Mouse (Mus musculus): ENCODE data around the gene Pam. TPM values are rescaled to one million over a fixed set of nuclear protein-coding genes. Genes with fewer than 3 reads are reported as not detected.

Pam gene
- polyA plus RNA-seq, 1 experiment from 2014 or later: 65.3 TPM

DNA sequence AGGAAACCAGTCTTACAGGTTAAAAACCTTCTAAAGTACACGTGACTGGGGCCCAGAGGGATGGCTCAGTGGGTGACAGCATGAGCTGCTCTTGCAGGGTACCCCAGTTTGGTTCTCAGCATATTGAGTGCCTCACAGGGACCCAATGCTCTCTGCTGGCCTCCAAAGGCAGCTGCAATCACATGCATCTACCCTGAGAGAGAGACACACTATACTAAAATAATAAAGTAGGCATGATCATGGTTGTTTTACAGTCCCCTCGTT, 178.5 kb downstream of the Pam start:
- Histone ChIP-seq H3K4me3 (ENCODE audit: low read depth, low read length) (no peak overlapping the region), H3K9me3 (ENCODE audit: control insufficient read depth, low read length) (no peaks in the 10 kb centered on the region), H3K27me3 (replicated peaks; ENCODE audit: control insufficient read depth, insufficient read depth, low read length) (0 out of 2 replicates have a peak, but pooled peaks cover 2% of the 10 kb centered on the region), H3K36me3 (ENCODE audit: control insufficient read depth, insufficient read depth, low read length) (no peaks in the 10 kb centered on the region), H3K4me1 (replicated peaks; ENCODE audit: control insufficient read depth, insufficient read depth, low read length) (peaks cover 6% of the 10 kb centered on the region), H3K27ac (ENCODE audit: low read depth) (no peak overlapping the region), H3K9ac (ENCODE audit: low read length) (no peak overlapping the region), H3K4me2 (ENCODE audit: low read length) (no peak overlapping the region)
- ATAC-seq (replicated peaks; ENCODE audit: low FRiP score, low TSS enrichment, low read depth): no peak
- no peak for DNase-seq (ENCODE audit: low spot score)
- 91% methylated on average over 2 of the region's 2 CpGs for WGBS

GRCm38 (mm10) chr1:97916218-97916970, 179.1 kb downstream of the Pam start:
- 0 out of 2 replicates have a peak, but pooled peaks cover 5% of the 10 kb centered on the region for H3K27me3 ChIP-seq (replicated peaks; ENCODE audit: control insufficient read depth, insufficient read depth, low read length)
- no peak overlapping the region for H3K4me2 ChIP-seq (ENCODE audit: low read length)
- WGBS: 69% methylated on average over 12 of the region's 12 CpGs
- H3K36me3 ChIP-seq (ENCODE audit: control insufficient read depth, insufficient read depth, low read length): no peaks in the 10 kb centered on the region
- DNase-seq (ENCODE audit: low spot score) (no peak), ATAC-seq (replicated peaks; ENCODE audit: low FRiP score, low TSS enrichment, low read depth) (no peak)
- no peak overlapping the region for H3K4me3 ChIP-seq (ENCODE audit: low read depth, low read length)
- H3K9me3 ChIP-seq (ENCODE audit: control insufficient read depth, low read length): no peaks in the 10 kb centered on the region
- no peak overlapping the region for H3K9ac ChIP-seq (ENCODE audit: low read length)
- H3K27ac ChIP-seq (ENCODE audit: low read depth): no peak overlapping the region
- H3K4me1 ChIP-seq (replicated peaks; ENCODE audit: control insufficient read depth, insufficient read depth, low read length): peaks cover 6% of the 10 kb centered on the region

- Histone ChIP-seq H3K4me1 (replicated peaks; ENCODE audit: control insufficient read depth, insufficient read depth, low read length) (peaks cover 6% of the 10 kb centered on the region), H3K27ac (ENCODE audit: low read depth) (no peak overlapping the region), H3K9ac (ENCODE audit: low read length) (no peak overlapping the region), H3K9me3 (ENCODE audit: control insufficient read depth, low read length) (no peaks in the 10 kb centered on the region), H3K4me3 (ENCODE audit: low read depth, low read length) (no peak overlapping the region), H3K36me3 (ENCODE audit: control insufficient read depth, insufficient read depth, low read length) (no peaks in the 10 kb centered on the region), H3K4me2 (ENCODE audit: low read length) (no peak overlapping the region), H3K27me3 (replicated peaks; ENCODE audit: control insufficient read depth, insufficient read depth, low read length) (0 out of 2 replicates have a peak, but pooled peaks cover 5% of the 10 kb centered on the region)
- no peak for DNase-seq (ENCODE audit: low spot score)
- WGBS: 83% methylated on average over 10 of the region's 10 CpGs
- no peak for ATAC-seq (replicated peaks; ENCODE audit: low FRiP score, low TSS enrichment, low read depth)
Observed at GRCm38 (mm10) chr1:97915726-97916125, 179.7 kb downstream of the Pam start.

GRCm38 (mm10) chr1:97910874-97911273, 184.6 kb downstream of the Pam start:
- ATAC-seq (replicated peaks; ENCODE audit: low FRiP score, low TSS enrichment, low read depth) (no peak), DNase-seq (ENCODE audit: low spot score) (no peak)
- Histone ChIP-seq H3K4me3 (ENCODE audit: low read depth, low read length) (no peak overlapping the region), H3K27me3 (replicated peaks; ENCODE audit: control insufficient read depth, insufficient read depth, low read length) (peaks cover 5% of the 10 kb centered on the region; the same call in 1 of the 2 replicates), H3K9me3 (ENCODE audit: control insufficient read depth, low read length) (no peaks in the 10 kb centered on the region), H3K4me2 (ENCODE audit: low read length) (no peak overlapping the region), H3K36me3 (ENCODE audit: control insufficient read depth, insufficient read depth, low read length) (no peaks in the 10 kb centered on the region), H3K27ac (ENCODE audit: low read depth) (no peak overlapping the region), H3K9ac (ENCODE audit: low read length) (no peak overlapping the region), H3K4me1 (replicated peaks; ENCODE audit: control insufficient read depth, insufficient read depth, low read length) (no peaks in the 10 kb centered on the region)
- WGBS: 76% methylated on average over 10 of the region's 10 CpGs

- no peak overlapping the region for H3K4me3 ChIP-seq (ENCODE audit: low read depth, low read length)
- no peak overlapping the region for H3K9ac ChIP-seq (ENCODE audit: low read length)
- no peaks in the 10 kb centered on the region for H3K4me1 ChIP-seq (replicated peaks; ENCODE audit: control insufficient read depth, insufficient read depth, low read length)
- H3K27me3 ChIP-seq (replicated peaks; ENCODE audit: control insufficient read depth, insufficient read depth, low read length): peaks cover 5% of the 10 kb centered on the region; the same call in 1 of the 2 replicates
- H3K36me3 ChIP-seq (ENCODE audit: control insufficient read depth, insufficient read depth, low read length): no peaks in the 10 kb centered on the region
- ATAC-seq (replicated peaks; ENCODE audit: low FRiP score, low TSS enrichment, low read depth) (no peak), DNase-seq (ENCODE audit: low spot score) (no peak)
- no peaks in the 10 kb centered on the region for H3K9me3 ChIP-seq (ENCODE audit: control insufficient read depth, low read length)
- H3K4me2 ChIP-seq (ENCODE audit: low read length): no peak overlapping the region
- H3K27ac ChIP-seq (ENCODE audit: low read depth): no peak overlapping the region
- 53% methylated on average over 5 of the region's 5 CpGs for WGBS
Observed at GRCm38 (mm10) chr1:97909561-97909960, 185.9 kb downstream of the Pam start.

DNA sequence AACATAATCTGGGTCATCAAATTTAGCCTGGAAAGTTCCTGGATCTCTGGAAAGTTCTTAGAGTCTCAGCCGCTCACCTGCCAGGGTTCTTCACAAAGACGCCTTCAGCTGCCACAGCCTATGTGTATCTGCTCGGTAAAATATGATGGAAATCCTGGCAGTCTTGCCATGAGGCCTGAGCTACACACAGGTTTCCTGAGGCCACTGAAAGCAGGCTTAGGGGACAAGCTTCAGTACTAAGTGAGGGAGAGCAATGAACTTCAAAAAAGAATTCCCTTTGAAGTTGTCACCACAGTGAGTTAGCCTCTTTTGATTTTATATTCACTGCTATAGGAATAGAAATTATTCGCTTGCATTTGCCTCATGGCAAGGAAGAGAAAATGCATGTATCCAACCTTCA, 186.7 kb downstream of the Pam start:
- ATAC-seq (replicated peaks; ENCODE audit: low FRiP score, low TSS enrichment, low read depth): no peak
- no peak overlapping the region for H3K4me2 ChIP-seq (ENCODE audit: low read length)

GRCm38 (mm10) chr1:97903912-97904460, 191.5 kb downstream of the Pam start:
- Histone ChIP-seq H3K9me3 (ENCODE audit: control insufficient read depth, low read length) (no peaks in the 10 kb centered on the region), H3K36me3 (ENCODE audit: control insufficient read depth, insufficient read depth, low read length) (no peaks in the 10 kb centered on the region), H3K4me1 (replicated peaks; ENCODE audit: control insufficient read depth, insufficient read depth, low read length) (no peaks in the 10 kb centered on the region), H3K4me3 (ENCODE audit: low read depth, low read length) (no peak overlapping the region), H3K27me3 (replicated peaks; ENCODE audit: control insufficient read depth, insufficient read depth, low read length) (peaks cover 5% of the 10 kb centered on the region; the same call in 1 of the 2 replicates), H3K27ac (ENCODE audit: low read depth) (no peak overlapping the region), H3K4me2 (ENCODE audit: low read length) (no peak overlapping the region), H3K9ac (ENCODE audit: low read length) (no peak overlapping the region)
- ATAC-seq (replicated peaks; ENCODE audit: low FRiP score, low TSS enrichment, low read depth) (no peak), DNase-seq (ENCODE audit: low spot score) (no peak)
- 42% methylated on average over 7 of the region's 7 CpGs for WGBS

More for the DNA sequence above, 186.7 kb downstream of the Pam start:
- H3K9me3 ChIP-seq (ENCODE audit: control insufficient read depth, low read length): no peaks in the 10 kb centered on the region
- H3K27me3 ChIP-seq (replicated peaks; ENCODE audit: control insufficient read depth, insufficient read depth, low read length): peaks cover 10% of the 10 kb centered on the region; the same call in 1 of the 2 replicates
- H3K36me3 ChIP-seq (ENCODE audit: control insufficient read depth, insufficient read depth, low read length): no peaks in the 10 kb centered on the region
- no peak overlapping the region for H3K9ac ChIP-seq (ENCODE audit: low read length)
- H3K4me1 ChIP-seq (replicated peaks; ENCODE audit: control insufficient read depth, insufficient read depth, low read length): no peaks in the 10 kb centered on the region
- H3K27ac ChIP-seq (ENCODE audit: low read depth): no peak overlapping the region
- 92% methylated on average over 4 of the region's 4 CpGs for WGBS
- H3K4me3 ChIP-seq (ENCODE audit: low read depth, low read length): no peak overlapping the region
- no peak for DNase-seq (ENCODE audit: low spot score)

GRCm38 (mm10) chr1:97902830-97903229, 192.6 kb downstream of the Pam start:
- 60% methylated on average over 7 of the region's 7 CpGs for WGBS
- peak; percentile 23; the same call in 1 of the 2 replicates for ATAC-seq (replicated peaks; ENCODE audit: low FRiP score, low TSS enrichment, low read depth)
- H3K9me3 ChIP-seq (ENCODE audit: control insufficient read depth, low read length): no peaks in the 10 kb centered on the region

More at GRCm38 (mm10) chr1:97902830-97903229, 192.6 kb downstream of the Pam start:
- H3K4me3 ChIP-seq (ENCODE audit: low read depth, low read length): no peak overlapping the region
- no peak overlapping the region for H3K4me2 ChIP-seq (ENCODE audit: low read length)
- no peak overlapping the region for H3K27ac ChIP-seq (ENCODE audit: low read depth)
- H3K36me3 ChIP-seq (ENCODE audit: control insufficient read depth, insufficient read depth, low read length): no peaks in the 10 kb centered on the region
- 0 out of 2 replicates have a peak, but pooled peaks cover 5% of the 10 kb centered on the region for H3K27me3 ChIP-seq (replicated peaks; ENCODE audit: control insufficient read depth, insufficient read depth, low read length)
- H3K4me1 ChIP-seq (replicated peaks; ENCODE audit: control insufficient read depth, insufficient read depth, low read length): no peaks in the 10 kb centered on the region
- no peak overlapping the region for H3K9ac ChIP-seq (ENCODE audit: low read length)
- no peak for DNase-seq (ENCODE audit: low spot score)
